Mouse (Mus musculus): ENCODE measurements at regions not wholly inside any gene's neighbourhood (a gene's known extent, or its start where the extent isn't known, plus 50 kb on each side); places are given as distances from the start of the nearest gene placed in this dataset.

DNA sequence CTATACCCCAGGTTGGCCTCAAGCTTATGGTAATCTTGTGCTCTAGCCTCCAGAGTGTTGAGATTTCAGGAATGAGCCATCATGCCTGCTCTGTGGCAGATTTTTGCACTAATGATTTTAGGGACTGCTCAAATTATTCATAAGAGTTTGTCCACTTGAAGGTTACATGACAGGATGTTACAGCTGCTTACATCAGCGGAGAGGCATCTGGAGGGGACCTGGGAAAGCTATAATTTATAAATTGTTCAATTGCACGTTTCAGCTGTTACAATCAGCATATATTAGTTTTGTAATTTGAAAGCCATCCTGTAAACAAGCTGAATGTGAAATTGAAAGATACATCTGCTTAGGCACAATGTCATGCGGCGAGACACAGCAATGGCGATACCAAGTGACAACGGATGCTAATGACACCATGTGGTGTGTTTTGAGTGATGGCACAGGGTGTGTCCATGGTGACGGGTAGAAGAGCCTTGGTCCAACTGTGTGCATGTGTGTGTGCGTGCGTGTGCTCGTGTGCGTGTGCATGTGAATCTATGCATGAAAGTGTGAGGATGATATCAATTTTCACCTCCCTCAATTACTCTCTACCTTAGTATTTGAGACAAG is 96.6 kb upstream of the Gjb5 start:
- WGBS, result 90% methylated on average over 11 of the region's 11 CpGs
- no peaks in the 10 kb centered on the region for H3K36me3 ChIP-seq (ENCODE audit: control insufficient read depth, insufficient read depth, low read length)

DNA sequence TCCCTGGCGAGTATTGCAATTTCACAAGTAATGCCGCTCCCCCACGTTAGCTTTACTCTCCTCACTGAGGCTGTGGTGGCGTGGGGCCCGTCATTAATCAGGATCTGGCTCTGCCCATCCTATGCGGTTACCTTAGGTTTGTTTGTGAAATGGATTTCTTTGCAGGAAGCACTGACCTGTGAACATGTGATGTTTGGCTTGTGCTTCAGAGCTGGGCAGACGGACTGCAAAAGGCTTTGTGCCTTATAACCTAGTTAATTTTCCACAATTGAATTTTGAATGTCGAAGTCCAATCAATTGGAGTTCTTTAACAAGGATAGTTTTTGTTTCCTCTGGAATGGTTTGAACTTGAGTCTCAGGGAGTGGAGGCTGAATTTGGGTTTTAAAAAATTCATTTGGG is 94.1 kb upstream of the Gjb5 start:
- 64% methylated on average over 8 of the region's 8 CpGs for WGBS
- H3K4me3 ChIP-seq (ENCODE audit: low read depth, low read length), result no peak overlapping the region
- ATAC-seq (ENCODE audit: low read depth) (no peak), DNase-seq (ENCODE audit: low spot score) (no peak)
- H3K27me3 ChIP-seq (replicated peaks; ENCODE audit: control insufficient read depth, insufficient read depth, low read length), result no peaks in the 10 kb centered on the region
- H3K36me3 ChIP-seq (ENCODE audit: control insufficient read depth, insufficient read depth, low read length), result no peaks in the 10 kb centered on the region
- H3K27ac ChIP-seq (replicated peaks; ENCODE audit: low read depth, low read length), result no peak overlapping the region
- no peak overlapping the region for H3K9ac ChIP-seq (ENCODE audit: low read depth, low read length)
- 0 out of 2 replicates have a peak, but pooled peaks cover 2% of the 10 kb centered on the region for H3K9me3 ChIP-seq (ENCODE audit: control insufficient read depth, low read length)
- no peak overlapping the region for H3K4me2 ChIP-seq (ENCODE audit: low read depth, low read length)
- H3K4me1 ChIP-seq (ENCODE audit: control insufficient read depth, insufficient read depth, low read length), result no peaks in the 10 kb centered on the region

More for the DNA sequence above, 96.6 kb upstream of the Gjb5 start:
- Histone ChIP-seq H3K27me3 (replicated peaks; ENCODE audit: control insufficient read depth, insufficient read depth, low read length) (no peaks in the 10 kb centered on the region), H3K27ac (replicated peaks; ENCODE audit: low read depth, low read length) (no peak overlapping the region), H3K4me3 (ENCODE audit: low read depth, low read length) (no peak overlapping the region), H3K9me3 (ENCODE audit: control insufficient read depth, low read length) (0 out of 2 replicates have a peak, but pooled peaks cover 7% of the 10 kb centered on the region), H3K4me2 (ENCODE audit: low read depth, low read length) (no peak overlapping the region), H3K4me1 (ENCODE audit: control insufficient read depth, insufficient read depth, low read length) (no peaks in the 10 kb centered on the region), H3K9ac (ENCODE audit: low read depth, low read length) (no peak overlapping the region)
- DNase-seq (ENCODE audit: low spot score), result no peak
- ATAC-seq (ENCODE audit: low read depth), result no peak

DNA sequence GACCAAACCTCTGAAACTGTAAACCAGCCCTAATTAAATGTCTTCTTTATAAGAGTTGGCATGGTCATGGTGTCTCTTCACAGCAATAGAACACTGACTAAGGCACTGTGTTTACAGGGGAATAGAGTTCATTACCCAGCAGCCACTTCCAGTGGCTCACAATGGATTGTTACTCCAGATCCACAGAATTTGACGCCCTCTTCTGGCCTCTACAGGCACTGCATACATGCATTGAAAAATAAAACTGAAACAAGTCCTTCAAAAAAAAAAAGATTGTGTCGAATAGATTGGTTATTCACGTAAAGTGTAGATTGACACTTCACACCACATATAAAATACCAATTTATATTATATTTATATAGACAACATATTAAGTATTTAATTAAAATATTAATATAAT is 87.3 kb upstream of the Gjb5 start:
- no peak overlapping the region for H3K27ac ChIP-seq (replicated peaks; ENCODE audit: low read depth, low read length)
- H3K4me2 ChIP-seq (ENCODE audit: low read depth, low read length), result no peak overlapping the region
- no peaks in the 10 kb centered on the region for H3K27me3 ChIP-seq (replicated peaks; ENCODE audit: control insufficient read depth, insufficient read depth, low read length)
- no peaks in the 10 kb centered on the region for H3K9me3 ChIP-seq (ENCODE audit: control insufficient read depth, low read length)
- H3K4me3 ChIP-seq (ENCODE audit: low read depth, low read length), result no peak overlapping the region
- no peak overlapping the region for H3K9ac ChIP-seq (ENCODE audit: low read depth, low read length)
- no peaks in the 10 kb centered on the region for H3K36me3 ChIP-seq (ENCODE audit: control insufficient read depth, insufficient read depth, low read length)
- H3K4me1 ChIP-seq (ENCODE audit: control insufficient read depth, insufficient read depth, low read length), result no peaks in the 10 kb centered on the region
- no peak for DNase-seq (ENCODE audit: low spot score)
- no peak for ATAC-seq (ENCODE audit: low read depth)
- 64% methylated on average over 3 of the region's 3 CpGs for WGBS

DNA sequence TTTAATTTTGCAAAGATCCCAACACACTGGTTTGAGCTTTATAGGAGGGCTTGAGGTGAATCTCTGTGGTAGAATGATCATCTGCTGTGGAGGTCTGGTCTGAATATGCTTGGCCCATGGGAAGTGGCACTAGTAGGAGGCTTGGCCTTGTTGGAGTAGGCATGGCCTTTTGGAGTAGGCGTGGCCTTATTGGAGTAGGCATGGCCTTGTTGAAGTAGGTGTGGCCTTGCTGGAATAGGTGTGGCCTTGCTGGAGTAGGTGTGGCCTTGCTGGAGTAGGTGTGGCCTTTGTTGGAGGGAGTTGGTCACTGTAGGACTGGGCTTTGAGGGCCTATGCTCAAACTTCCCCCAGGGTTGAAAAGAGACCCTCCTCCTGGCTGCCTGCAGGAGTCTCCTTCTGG is 86.1 kb upstream of the Gjb5 start:
- no peak overlapping the region for H3K4me3 ChIP-seq (ENCODE audit: low read depth, low read length)
- H3K27me3 ChIP-seq (replicated peaks; ENCODE audit: control insufficient read depth, insufficient read depth, low read length), result no peaks in the 10 kb centered on the region
- 87% methylated on average over 1 of the region's 1 CpGs for WGBS
- no peak for DNase-seq (ENCODE audit: low spot score)
- no peak overlapping the region for H3K9ac ChIP-seq (ENCODE audit: low read depth, low read length)
- no peaks in the 10 kb centered on the region for H3K36me3 ChIP-seq (ENCODE audit: control insufficient read depth, insufficient read depth, low read length)
- no peaks in the 10 kb centered on the region for H3K9me3 ChIP-seq (ENCODE audit: control insufficient read depth, low read length)
- no peak overlapping the region for H3K4me2 ChIP-seq (ENCODE audit: low read depth, low read length)
- H3K27ac ChIP-seq (replicated peaks; ENCODE audit: low read depth, low read length), result no peak overlapping the region
- ATAC-seq (ENCODE audit: low read depth), result no peak
- no peaks in the 10 kb centered on the region for H3K4me1 ChIP-seq (ENCODE audit: control insufficient read depth, insufficient read depth, low read length)

DNA sequence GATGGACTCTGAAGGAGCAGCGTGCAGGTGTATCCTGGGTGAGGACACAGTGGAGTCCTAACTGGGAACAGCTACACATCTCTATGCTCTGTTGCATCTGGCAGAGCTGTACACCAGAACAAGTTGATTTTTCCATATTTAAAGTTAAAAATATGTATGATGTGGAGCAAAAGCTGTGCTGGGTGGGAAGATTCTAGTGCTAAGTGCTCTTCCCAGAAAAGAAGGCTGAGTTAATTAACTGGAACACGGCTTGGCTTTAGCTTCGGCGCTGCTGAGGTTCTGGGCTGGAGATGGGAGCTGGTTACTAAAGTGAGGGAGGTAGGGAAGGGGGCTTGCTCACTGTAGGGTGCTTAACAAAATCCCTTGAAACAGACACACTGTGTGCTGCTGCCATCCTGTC is 84.0 kb upstream of the Gjb5 start:
- Histone ChIP-seq H3K4me1 (ENCODE audit: control insufficient read depth, insufficient read depth, low read length) (no peaks in the 10 kb centered on the region), H3K27me3 (replicated peaks; ENCODE audit: control insufficient read depth, insufficient read depth, low read length) (no peaks in the 10 kb centered on the region), H3K4me2 (ENCODE audit: low read depth, low read length) (no peak overlapping the region), H3K27ac (replicated peaks; ENCODE audit: low read depth, low read length) (no peak overlapping the region), H3K9me3 (ENCODE audit: control insufficient read depth, low read length) (no peaks in the 10 kb centered on the region), H3K36me3 (ENCODE audit: control insufficient read depth, insufficient read depth, low read length) (no peaks in the 10 kb centered on the region), H3K4me3 (ENCODE audit: low read depth, low read length) (no peak overlapping the region), H3K9ac (ENCODE audit: low read depth, low read length) (no peak overlapping the region)
- WGBS, result 80% methylated on average over 4 of the region's 4 CpGs
- DNase-seq (ENCODE audit: low spot score) (no peak), ATAC-seq (ENCODE audit: low read depth) (no peak)

DNA sequence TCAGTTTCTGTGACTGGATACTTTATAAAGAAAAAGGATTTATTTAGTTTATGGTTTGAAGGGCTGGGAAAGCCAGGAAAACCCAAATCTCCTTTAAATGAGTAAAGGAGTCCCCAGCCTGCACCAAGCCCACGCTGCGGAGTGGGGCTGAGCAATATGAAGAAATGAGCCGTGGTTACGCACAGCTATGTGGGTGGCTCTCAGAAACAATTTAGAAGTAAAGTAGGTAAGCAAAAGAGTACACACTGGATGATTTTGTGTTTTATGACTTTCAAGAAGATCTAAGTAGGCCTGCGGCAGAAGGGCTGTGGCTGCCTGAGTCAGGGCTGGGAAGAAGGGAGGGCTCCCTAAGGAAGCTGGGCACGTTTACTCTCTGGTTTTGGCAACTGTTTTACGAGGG is 82.6 kb upstream of the Gjb5 start:
- H3K27me3 ChIP-seq (replicated peaks; ENCODE audit: control insufficient read depth, insufficient read depth, low read length), result no peaks in the 10 kb centered on the region
- no peaks in the 10 kb centered on the region for H3K9me3 ChIP-seq (ENCODE audit: control insufficient read depth, low read length)
- H3K4me2 ChIP-seq (ENCODE audit: low read depth, low read length), result no peak overlapping the region
- ATAC-seq (ENCODE audit: low read depth) (no peak), DNase-seq (ENCODE audit: low spot score) (no peak)
- WGBS, result 66% methylated on average over 7 of the region's 7 CpGs
- no peaks in the 10 kb centered on the region for H3K36me3 ChIP-seq (ENCODE audit: control insufficient read depth, insufficient read depth, low read length)
- H3K4me1 ChIP-seq (ENCODE audit: control insufficient read depth, insufficient read depth, low read length), result no peaks in the 10 kb centered on the region
- H3K4me3 ChIP-seq (ENCODE audit: low read depth, low read length), result no peak overlapping the region
- no peak overlapping the region for H3K27ac ChIP-seq (replicated peaks; ENCODE audit: low read depth, low read length)
- no peak overlapping the region for H3K9ac ChIP-seq (ENCODE audit: low read depth, low read length)

DNA sequence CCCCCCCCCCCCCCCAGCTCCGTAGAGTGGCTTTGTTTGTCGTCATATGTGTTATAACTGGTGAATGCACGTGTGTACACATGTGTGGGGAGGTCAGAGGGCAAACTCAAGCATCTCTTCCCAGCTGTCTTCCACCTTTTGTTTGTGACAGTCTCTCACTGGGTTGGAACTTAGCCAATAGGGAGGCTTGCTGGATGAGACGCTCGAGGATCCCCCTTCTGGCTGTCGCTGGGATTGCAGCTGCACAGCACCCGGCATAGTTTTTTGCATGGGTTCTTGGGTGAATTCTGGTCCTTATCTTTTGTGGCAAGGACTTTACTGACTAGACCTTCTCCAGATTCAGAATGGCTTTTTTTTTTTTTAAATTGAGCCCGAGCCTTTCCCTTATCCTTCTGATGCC is 77.1 kb upstream of the Gjb5 start:
- Histone ChIP-seq H3K9ac (ENCODE audit: low read depth, low read length) (no peak overlapping the region), H3K27ac (replicated peaks; ENCODE audit: low read depth, low read length) (no peak overlapping the region), H3K27me3 (replicated peaks; ENCODE audit: control insufficient read depth, insufficient read depth, low read length) (no peaks in the 10 kb centered on the region; the same call in 1 of the 2 replicates), H3K9me3 (ENCODE audit: control insufficient read depth, low read length) (no peaks in the 10 kb centered on the region), H3K4me2 (ENCODE audit: low read depth, low read length) (no peak overlapping the region), H3K36me3 (ENCODE audit: control insufficient read depth, insufficient read depth, low read length) (no peaks in the 10 kb centered on the region), H3K4me3 (ENCODE audit: low read depth, low read length) (no peak overlapping the region), H3K4me1 (ENCODE audit: control insufficient read depth, insufficient read depth, low read length) (peaks cover 4% of the 10 kb centered on the region)
- WGBS, result 22% methylated on average over 8 of the region's 8 CpGs
- ATAC-seq (ENCODE audit: low read depth) (no peak), DNase-seq (ENCODE audit: low spot score) (peak; percentile 67)

DNA sequence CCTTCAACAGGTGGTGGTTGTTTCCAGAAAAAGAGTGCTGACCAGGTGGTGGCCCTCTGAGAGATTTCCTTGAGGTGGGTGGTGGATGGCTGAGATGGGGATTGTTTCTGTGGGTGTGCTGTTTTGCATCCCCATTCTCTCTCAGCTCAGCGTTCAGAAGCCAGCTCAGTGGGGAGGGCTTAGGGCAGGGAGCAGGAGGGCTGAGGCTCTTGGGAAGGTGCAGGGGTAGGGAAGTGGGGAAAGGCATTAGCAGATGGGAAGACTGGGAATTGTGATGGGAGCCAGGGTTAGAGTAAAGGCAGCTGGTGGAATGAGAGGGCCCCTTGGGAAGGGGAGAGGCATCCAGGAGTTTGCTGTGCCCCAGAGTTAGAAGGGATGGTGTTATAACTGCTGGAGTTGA is 72.3 kb upstream of the Gjb5 start:
- H3K4me2 ChIP-seq (ENCODE audit: low read depth, low read length), result no peak overlapping the region
- WGBS, result 0% methylated on average over 1 of the region's 1 CpGs
- H3K4me3 ChIP-seq (ENCODE audit: low read depth, low read length), result no peak overlapping the region
- no peaks in the 10 kb centered on the region for H3K36me3 ChIP-seq (ENCODE audit: control insufficient read depth, insufficient read depth, low read length)
- no peak for DNase-seq (ENCODE audit: low spot score)
- no peaks in the 10 kb centered on the region; the same call in 1 of the 2 replicates for H3K27me3 ChIP-seq (replicated peaks; ENCODE audit: control insufficient read depth, insufficient read depth, low read length)
- no peak overlapping the region for H3K9ac ChIP-seq (ENCODE audit: low read depth, low read length)
- H3K27ac ChIP-seq (replicated peaks; ENCODE audit: low read depth, low read length), result no peak overlapping the region
- ATAC-seq (ENCODE audit: low read depth), result peak; percentile 37; the same call in 1 of the 2 replicates
- peaks cover 4% of the 10 kb centered on the region for H3K4me1 ChIP-seq (ENCODE audit: control insufficient read depth, insufficient read depth, low read length)
- 0 out of 2 replicates have a peak, but pooled peaks cover 8% of the 10 kb centered on the region for H3K9me3 ChIP-seq (ENCODE audit: control insufficient read depth, low read length)

DNA sequence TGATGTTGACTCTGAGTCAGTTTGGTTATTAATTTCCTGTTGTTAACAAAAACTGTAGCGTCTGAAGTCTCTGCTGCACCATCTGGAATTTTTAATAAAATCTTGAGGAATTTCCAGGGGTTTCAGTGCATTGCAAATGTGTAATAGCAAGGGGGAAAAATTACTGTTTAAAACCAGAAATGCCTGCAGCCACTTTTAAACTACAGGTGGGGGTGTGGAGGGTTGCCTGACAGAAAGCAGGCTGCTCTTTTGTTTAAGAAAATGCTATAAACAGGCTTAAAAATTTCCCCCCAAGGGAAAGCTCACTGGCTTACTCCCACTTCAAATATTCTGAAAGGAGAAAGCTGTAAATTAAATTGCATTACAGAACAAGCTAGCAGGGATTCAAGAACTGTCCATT is 71.8 kb upstream of the Gjb5 start:
- Histone ChIP-seq H3K36me3 (ENCODE audit: control insufficient read depth, insufficient read depth, low read length) (no peaks in the 10 kb centered on the region), H3K4me1 (ENCODE audit: control insufficient read depth, insufficient read depth, low read length) (peaks cover 4% of the 10 kb centered on the region), H3K4me3 (ENCODE audit: low read depth, low read length) (no peak overlapping the region), H3K27me3 (replicated peaks; ENCODE audit: control insufficient read depth, insufficient read depth, low read length) (no peaks in the 10 kb centered on the region; the same call in 1 of the 2 replicates), H3K4me2 (ENCODE audit: low read depth, low read length) (no peak overlapping the region), H3K27ac (replicated peaks; ENCODE audit: low read depth, low read length) (no peak overlapping the region), H3K9ac (ENCODE audit: low read depth, low read length) (no peak overlapping the region), H3K9me3 (ENCODE audit: control insufficient read depth, low read length) (0 out of 2 replicates have a peak, but pooled peaks cover 8% of the 10 kb centered on the region)
- DNase-seq (ENCODE audit: low spot score) (peak; percentile 56), ATAC-seq (ENCODE audit: low read depth) (no peak)
- WGBS, result 35% methylated on average over 1 of the region's 1 CpGs

Measured in embryonic facial prominence, embryonic 14.5 days (tissue).